Mouse (Mus musculus) testis, adult 10 weeks (tissue): ENCODE data around the gene Olfr432. TPM values are rescaled to one million over a fixed set of nuclear protein-coding genes. Genes with fewer than 3 reads are reported as not detected.

ENCODE experiments used
- polyA plus RNA-seq: library from polyadenylated mRNA; stranded (reverse); fragments of 350-450 nt; fragmentation: Illumina TruSeq; extraction: RNeasy Lipid Tissue Mini Kit (QIAGEN cat#74804); gene quantifications from one replicate; pipeline ENCODE4 v1.2.3, GENCODE M21; 2014; ENCODE audit warnings: low read depth, low replicate concordance

The Olfr432 gene
- polyA plus RNA-seq = not detected

GRCm38 (mm10) chr1:174048893-174049292, at the start of gene Olfr432:
Gene Olfr432, plus strand, starts transcription at chr1:174049205.

GRCm38 (mm10) chr1:174031698-174032097, 17.3 kb upstream of the Olfr432 start, which contains the start of gene Ifi205:
Gene Ifi205, minus strand, starts transcription at chr1:174031810.

GRCm38 (mm10) chr1:174040523-174041177, 8.4 kb upstream of the Olfr432 start, which contains the start of gene Olfr433:
Gene Olfr433, plus strand, starts transcription at chr1:174040705.

GRCm38 (mm10) chr1:174066305-174066704, 17.3 kb downstream of the Olfr432 start, which contains the start of gene Olfr430:
Gene Olfr430, plus strand, starts transcription at chr1:174066605.

GRCm38 (mm10) chr1:174084031-174084430, 35.0 kb downstream of the Olfr432 start, which contains the start of gene Olfr429:
Gene Olfr429, plus strand, starts transcription at chr1:174084331.

GRCm38 (mm10) chr1:174096591-174096990, 47.6 kb downstream of the Olfr432 start, which contains the start of gene Olfr427:
Gene Olfr427, plus strand, starts transcription at chr1:174096891.

Other genes starting within 250 kb of the Olfr432 start
- gene Ifi211, start 136.2 kb upstream of the Olfr432 start, polyA plus RNA-seq = 1.7 TPM
- gene Mndal, start 106.7 kb upstream of the Olfr432 start, polyA plus RNA-seq = 5.1 TPM
- 5.7 TPM for gene Ifi203, start 106.5 kb upstream of the Olfr432 start, polyA plus RNA-seq
- 0.95 TPM for gene Ifi202b, start 66.5 kb upstream of the Olfr432 start, polyA plus RNA-seq
- gene Ifi205, start 17.4 kb upstream of the Olfr432 start, polyA plus RNA-seq = 0.45 TPM
- gene Olfr433, start 8.5 kb upstream of the Olfr432 start, polyA plus RNA-seq = not detected
- not detected for gene Olfr430, start 17.4 kb downstream of the Olfr432 start, polyA plus RNA-seq
- gene Olfr429, start 35.1 kb downstream of the Olfr432 start, polyA plus RNA-seq = not detected
- not detected for gene Olfr427, start 47.7 kb downstream of the Olfr432 start, polyA plus RNA-seq
- gene Olfr231, start 72.0 kb downstream of the Olfr432 start, polyA plus RNA-seq = 0.04 TPM
- not detected for gene Olfr424, start 82.3 kb downstream of the Olfr432 start, polyA plus RNA-seq
- gene Olfr420, start 106.4 kb downstream of the Olfr432 start, polyA plus RNA-seq = not detected
- 10.8 TPM for gene Spta1, start 123.6 kb downstream of the Olfr432 start, polyA plus RNA-seq
- gene Olfr419, start 202.9 kb downstream of the Olfr432 start, polyA plus RNA-seq = not detected